In genomic region chr6:124904161-124904981, GRCm38 (mm10) we compare ENCODE assay signal across 8 mouse cellular contexts. TPM values are rescaled to one million over a fixed set of nuclear protein-coding genes. Genes with fewer than 3 reads are reported as not detected.
DNase-seq lines count a peak whose midpoint lies in the region; ATAC-seq and TF ChIP-seq lines count a peak whose summit lies in the region.

No protein-coding gene starts in this region.

- H3K9ac ChIP-seq in intestine, embryonic 15.5 days = peak overlapping the region; percentile 64

- DNase-seq in spleen, adult 2 months (ENCODE audit: low read depth in 1 of 2, low spot score in 2 of 2) = peak in 1 of 2 experiments; percentile 36
- DNase-seq in spleen, adult 18-20 months = no peak
- DNase-seq in embryo, embryonic 10.5 days (ENCODE audit: low spot score) = peak; percentile 90
- peak; percentile 51 for DNase-seq in gastrocnemius, postnatal 10 days
- DNase-seq in left cerebral cortex, postnatal 25 days (ENCODE audit: low spot score in 2 of 2) = peak; percentile 79 to 93
- peak; percentile 47 to 71 for DNase-seq in spleen, postnatal 4 days (ENCODE audit: low spot score in 2 of 2)

- peak; percentile 84 for ATAC-seq in intestine, embryonic 15.5 days
- peak; percentile 78 for ATAC-seq in megakaryocyte-erythroid progenitor cell, adult 5-6 weeks (replicated peaks; ENCODE audit: low FRiP score, low TSS enrichment, poor library complexity, severe bottlenecking)

- H3K27ac ChIP-seq in spleen, adult 2 months (ENCODE audit: insufficient read depth, low read length) = peak overlapping the region; percentile 59
- H3K27ac ChIP-seq in intestine, embryonic 15.5 days = peak overlapping the region; percentile 95

- peaks cover 13% of the 10 kb centered on the region for H3K4me1 ChIP-seq in spleen, adult 2 months (ENCODE audit: control insufficient read depth, insufficient read depth, insufficient read length)
- H3K4me1 ChIP-seq in intestine, embryonic 15.5 days (replicated peaks) = peaks cover 10% of the 10 kb centered on the region

- peak; percentile 42; the same call in 1 of the 2 replicates for TF ChIP-seq CTCF in spleen, adult 2 months (IDR thresholded peaks at IDR 0.05; ENCODE audit: extremely low read depth, insufficient read depth, insufficient read length, insufficient replicate concordance)

- no peak for TF ChIP-seq POLR2A in spleen, adult 2 months (IDR thresholded peaks at IDR 0.05; ENCODE audit: low read depth, low read length)

- no peaks in the 10 kb centered on the region for H3K9me3 ChIP-seq in intestine, embryonic 15.5 days

- H3K4me2 ChIP-seq in intestine, embryonic 15.5 days (replicated peaks) = peak overlapping the region; percentile 93

- peak overlapping the region; percentile 50 for H3K4me3 ChIP-seq in spleen, adult 2 months (ENCODE audit: extremely low read depth, insufficient read depth, insufficient read length)
- H3K4me3 ChIP-seq in intestine, embryonic 15.5 days (replicated peaks) = peak overlapping the region; percentile 53

- intact Hi-C loops in left cerebral cortex, postnatal 25 days (cut with DNase I) = loop anchor here (1.0 kb wide), 3 partner anchors 14 to 41 kb away; partner anchors contain the start of gene Gpr162

- H3K27me3 ChIP-seq in spleen, adult 2 months (ENCODE audit: control insufficient read depth, insufficient read depth, low read length) = no peaks in the 10 kb centered on the region
- H3K27me3 ChIP-seq in intestine, embryonic 15.5 days (replicated peaks) = no peaks in the 10 kb centered on the region

- H3K36me3 ChIP-seq in spleen, adult 2 months (ENCODE audit: control insufficient read depth, insufficient read depth, low read length) = no peaks in the 10 kb centered on the region
- H3K36me3 ChIP-seq in intestine, embryonic 15.5 days = no peaks in the 10 kb centered on the region

- 47% methylated on average over 24 of the region's 24 CpGs for WGBS in spleen, adult 2 months
- 7% methylated on average over 24 of the region's 24 CpGs for WGBS in intestine, embryonic 15.5 days

RNA-seq across cellular contexts. Expression of gene Lag3, which starts 7.1 kb away (rescaled TPM):
- polyA plus RNA-seq in spleen, adult 2 months (2012; rRNA removed) = 10.9 and 18.2 TPM in 2 replicates
- total RNA-seq in gastrocnemius, postnatal 10 days (2021) = under 1 TPM; 0.56 to 0.68 TPM
- polyA plus RNA-seq in intestine, embryonic 15.5 days (2015; fragmentation: Nextera tagmentation; extraction: Ambion mirVana) = 2.2 and 2.9 TPM in 2 replicates
- 1 to 10 TPM; 2.9 to 3.6 TPM for total RNA-seq in left cerebral cortex, postnatal 25 days (2021)
- total RNA-seq in megakaryocyte-erythroid progenitor cell, adult 5-6 weeks (2014; fragmentation: Nextera tagmentation) = 0.09 and 0.35 TPM in 2 replicates
- 1.6 TPM in 1 of 2 replicates, not detected in the other for total RNA-seq in megakaryocyte-erythroid progenitor cell, adult 5-6 weeks (2017)

RNA-seq across cellular contexts. Expression of gene Ptms, which starts 15.5 kb away (rescaled TPM):
- polyA plus RNA-seq in spleen, adult 2 months (2012; rRNA removed) = 450 and 549 TPM in 2 replicates
- total RNA-seq in gastrocnemius, postnatal 10 days (2021) = 100 to 1,000 TPM; 273 to 298 TPM
- 241 and 282 TPM in 2 replicates for polyA plus RNA-seq in intestine, embryonic 15.5 days (2015; fragmentation: Nextera tagmentation; extraction: Ambion mirVana)
- 1,000 to 10,000 TPM in 1 of 2 experiments, 100 to 1,000 TPM in 1; 954 to 1,041 TPM for total RNA-seq in left cerebral cortex, postnatal 25 days (2021)
- 5.3 and 30.7 TPM in 2 replicates for total RNA-seq in megakaryocyte-erythroid progenitor cell, adult 5-6 weeks (2014; fragmentation: Nextera tagmentation)
- total RNA-seq in megakaryocyte-erythroid progenitor cell, adult 5-6 weeks (2017) = 21.6 and 22.1 TPM in 2 replicates

RNA-seq across cellular contexts. Expression of gene Cd4, which starts 16.4 kb away (rescaled TPM):
- polyA plus RNA-seq in spleen, adult 2 months (2012; rRNA removed) = 34.2 and 35.9 TPM in 2 replicates
- 1 to 10 TPM in 1 of 2 experiments, under 1 TPM in 1; 0.61 to 2.1 TPM for total RNA-seq in gastrocnemius, postnatal 10 days (2021)
- 0.40 and 0.48 TPM in 2 replicates for polyA plus RNA-seq in intestine, embryonic 15.5 days (2015; fragmentation: Nextera tagmentation; extraction: Ambion mirVana)
- total RNA-seq in left cerebral cortex, postnatal 25 days (2021) = 1 to 10 TPM; 2.8 to 8.7 TPM
- total RNA-seq in megakaryocyte-erythroid progenitor cell, adult 5-6 weeks (2014; fragmentation: Nextera tagmentation) = not detected in 2 replicates
- total RNA-seq in megakaryocyte-erythroid progenitor cell, adult 5-6 weeks (2017) = not detected in 2 replicates

RNA-seq across cellular contexts. Expression of gene Mlf2, which starts 26.8 kb away (rescaled TPM):
- 125 and 140 TPM in 2 replicates for polyA plus RNA-seq in spleen, adult 2 months (2012; rRNA removed)
- total RNA-seq in gastrocnemius, postnatal 10 days (2021) = 100 to 1,000 TPM; 252 to 255 TPM
- 336 and 340 TPM in 2 replicates for polyA plus RNA-seq in intestine, embryonic 15.5 days (2015; fragmentation: Nextera tagmentation; extraction: Ambion mirVana)
- total RNA-seq in left cerebral cortex, postnatal 25 days (2021) = 100 to 1,000 TPM; 648 to 675 TPM
- 103 and 117 TPM in 2 replicates for total RNA-seq in megakaryocyte-erythroid progenitor cell, adult 5-6 weeks (2014; fragmentation: Nextera tagmentation)
- 59.2 and 99.1 TPM in 2 replicates for total RNA-seq in megakaryocyte-erythroid progenitor cell, adult 5-6 weeks (2017)

RNA-seq across cellular contexts. Expression of gene Gpr162, which starts 40.6 kb away (rescaled TPM):
- polyA plus RNA-seq in spleen, adult 2 months (2012; rRNA removed) = 2.7 and 3.0 TPM in 2 replicates
- 1 to 10 TPM in 1 of 2 experiments, under 1 TPM in 1; 0.38 to 1.1 TPM for total RNA-seq in gastrocnemius, postnatal 10 days (2021)
- polyA plus RNA-seq in intestine, embryonic 15.5 days (2015; fragmentation: Nextera tagmentation; extraction: Ambion mirVana) = 0.99 and 1.1 TPM in 2 replicates
- 100 to 1,000 TPM; 207 to 229 TPM for total RNA-seq in left cerebral cortex, postnatal 25 days (2021)
- total RNA-seq in megakaryocyte-erythroid progenitor cell, adult 5-6 weeks (2014; fragmentation: Nextera tagmentation) = not detected in 2 replicates
- total RNA-seq in megakaryocyte-erythroid progenitor cell, adult 5-6 weeks (2017) = not detected in 2 replicates

Comparison
In these comparisons a context has a peak if more than half of its experiments do, and no peak if none do; other contexts are left out.
1. DNase-seq: peak in embryo, embryonic 10.5 days (single experiment), gastrocnemius, postnatal 10 days (single experiment), left cerebral cortex, postnatal 25 days (2 of 2) and spleen, postnatal 4 days (2 of 2); none in spleen, adult 18-20 months (0 of 2).
2. RNA of gene Ptms, which starts 15.5 kb away (total RNA-seq): 954 to 1,041 TPM in left cerebral cortex, postnatal 25 days and 273 to 298 TPM in gastrocnemius, postnatal 10 days; 5.3 to 30.7 TPM in megakaryocyte-erythroid progenitor cell, adult 5-6 weeks; every median in the first group is over 4 times any median in the second.